Mouse (Mus musculus): ENCODE results near the gene Rasgrf1. TPM values are rescaled to one million over a fixed set of nuclear protein-coding genes. Genes with fewer than 3 reads are reported as not detected.
"Not testable (repeated sequence)": the region's sequence is repeated elsewhere in the genome, so short reads cannot be mapped to it uniquely, and the experiment has no call there.

Rasgrf1 gene
- total and polyA plus RNA-seq, 3 experiments, result not detected

DNA sequence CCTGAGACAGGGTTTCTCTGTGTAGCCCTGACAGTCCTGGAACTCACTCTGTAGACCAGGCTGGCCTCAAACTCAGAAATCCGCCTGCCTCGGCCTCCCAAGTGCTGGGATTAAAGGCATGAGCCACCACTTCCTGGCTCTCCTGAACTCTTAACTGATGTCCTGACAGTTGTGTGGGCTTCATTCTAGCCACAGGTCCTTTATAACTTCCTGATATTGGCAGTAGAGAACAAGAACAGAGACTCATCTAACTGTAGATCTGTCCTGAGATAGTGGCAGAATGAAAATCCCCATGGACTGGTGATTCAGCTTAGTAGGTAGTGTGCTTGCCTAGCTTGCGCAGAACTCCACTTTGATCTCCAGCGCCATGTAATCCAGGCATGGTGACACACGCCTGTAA lies 151.2 kb downstream of the Rasgrf1 start:
- 0 out of 2 replicates have a peak overlapping the region, but pooled peaks have one; percentile 21 for H3K9ac ChIP-seq (ENCODE audit: insufficient read depth, low read depth)
- TF ChIP-seq SIN3A (IDR thresholded peaks at IDR 0.05; ENCODE audit: low read length) (0 out of 2 replicates have a peak, but pooled peaks have one; percentile 40), EP300 (IDR thresholded peaks at IDR 0.05; ENCODE audit: low read length) (0 out of 2 replicates have a peak, but pooled peaks have one; percentile 36), NELFE (IDR thresholded peaks at IDR 0.05; ENCODE audit: low read depth, low read length) (peak; percentile 40; the same call in 1 of the 2 replicates), BHLHE40 (IDR thresholded peaks at IDR 0.05; ENCODE audit: low read depth, low read length) (0 out of 2 replicates have a peak, but pooled peaks have one; percentile 10)
- peaks cover 33 to 54% of the 10 kb centered on the region in 2 experiments for H3K36me3 ChIP-seq (replicated peaks in 1 of 2; ENCODE audit: control insufficient read depth in 1 of 2, insufficient read depth in 1 of 2, low read length in 1 of 2)
- peaks cover 19% of the 10 kb centered on the region for H3K79me2 ChIP-seq (replicated peaks; ENCODE audit: control insufficient read depth, extremely low read depth, insufficient read depth, poor library complexity, severe bottlenecking)
- dilution Hi-C loops (cut with MboI; ENCODE audit: extremely low pct_ligation_motif_present, extremely low pct_unique_long_range_greater_than_20kb, low sequenced_read_pairs); DNase-seq (ENCODE audit: extremely low read depth); H3K4me3 ChIP-seq (replicated peaks in 1 of 3; ENCODE audit: low read depth in 2 of 3, low read length in 2 of 3, poor library complexity in 1 of 3); H3K9me3 ChIP-seq (replicated peaks; ENCODE audit: low read length); in situ Hi-C loops (cut with MboI; ENCODE audit: low pct_ligation_motif_present, low pct_unique_long_range_greater_than_20kb, low sequenced_read_pairs); H3K27me3 ChIP-seq (replicated peaks): not testable (repeated sequence)
- peaks cover 34 to 81% of the 10 kb centered on the region in 2 experiments for H3K4me1 ChIP-seq (ENCODE audit: control insufficient read depth in 1 of 2, insufficient read depth in 2 of 2)
- H3K4me2 ChIP-seq (ENCODE audit: insufficient read depth, low read depth, poor library complexity, severe bottlenecking), result peak overlapping the region; percentile 78
- peak overlapping the region; percentile 100 for H3K27ac ChIP-seq (ENCODE audit: insufficient read depth, low read depth)

DNA sequence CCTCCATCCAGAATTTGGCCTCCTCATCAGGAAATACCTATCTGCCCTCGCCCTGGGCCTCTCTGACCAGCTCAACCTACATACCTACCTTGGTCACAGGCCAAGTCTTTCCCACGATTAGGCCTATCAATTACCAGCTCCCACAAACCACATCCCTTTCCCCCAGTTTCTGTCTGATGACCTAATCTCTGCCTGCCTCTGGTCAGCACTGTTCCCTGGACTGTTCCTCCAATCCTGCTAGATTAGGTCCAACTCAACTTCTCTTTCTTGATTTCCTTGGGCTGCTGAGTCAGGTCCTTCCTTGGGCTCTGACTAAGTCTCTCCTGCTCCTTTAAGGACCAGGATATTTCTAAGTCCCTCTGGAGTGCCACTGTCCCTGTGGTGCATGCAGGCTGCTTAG lies 157.6 kb downstream of the Rasgrf1 start:
- Histone ChIP-seq H3K4me3 (replicated peaks in 1 of 3; ENCODE audit: low read depth in 2 of 3, low read length in 2 of 3, poor library complexity in 1 of 3) (no peak overlapping the region), H3K4me1 (ENCODE audit: control insufficient read depth in 1 of 2, insufficient read depth in 2 of 2) (peaks cover 15 to 74% of the 10 kb centered on the region in 2 experiments), H3K27me3 (replicated peaks) (no peaks in the 10 kb centered on the region), H3K36me3 (replicated peaks in 1 of 2; ENCODE audit: control insufficient read depth in 1 of 2, insufficient read depth in 1 of 2, low read length in 1 of 2) (peaks cover 83 to 98% of the 10 kb centered on the region in 2 experiments), H3K9ac (ENCODE audit: insufficient read depth, low read depth) (no peak overlapping the region), H3K4me2 (ENCODE audit: insufficient read depth, low read depth, poor library complexity, severe bottlenecking) (no peak overlapping the region), H3K9me3 (replicated peaks; ENCODE audit: low read length) (no peaks in the 10 kb centered on the region), H3K27ac (ENCODE audit: insufficient read depth, low read depth) (no peak overlapping the region), H3K79me2 (replicated peaks; ENCODE audit: control insufficient read depth, extremely low read depth, insufficient read depth, poor library complexity, severe bottlenecking) (no peaks in the 10 kb centered on the region; the same call in 1 of the 2 replicates)
- DNase-seq (ENCODE audit: extremely low read depth), result no peak
- in situ Hi-C loops (cut with MboI; ENCODE audit: low pct_ligation_motif_present, low pct_unique_long_range_greater_than_20kb, low sequenced_read_pairs) (loop anchor here (5.0 kb wide), 2 partner anchors 90 to 240 kb away; no protein-coding TSS in a partner anchor), dilution Hi-C loops (cut with MboI; ENCODE audit: extremely low pct_ligation_motif_present, extremely low pct_unique_long_range_greater_than_20kb, low sequenced_read_pairs) (no loop called here)
- no peak for TF ChIP-seq GABPA (IDR thresholded peaks at IDR 0.05; ENCODE audit: insufficient replicate concordance, low read depth, low read length)
- TF ChIP-seq SMC3 (IDR thresholded peaks at IDR 0.05; ENCODE audit: low read depth, low read length), result no peak
- no peak for TF ChIP-seq JUND (conservative IDR thresholded peaks at IDR 0.05; ENCODE audit: low read depth, low read length)
- no peak for TF ChIP-seq SIN3A (IDR thresholded peaks at IDR 0.05; ENCODE audit: low read length)
- TF ChIP-seq CTCF (conservative IDR thresholded peaks at IDR 0.05 in 1 of 2, IDR thresholded peaks at IDR 0.05 in 1 of 2; ENCODE audit: low read depth in 2 of 2, low read length in 2 of 2), result no peak
- no peak for TF ChIP-seq MAX (IDR thresholded peaks at IDR 0.05; ENCODE audit: low read length)
- TF ChIP-seq MXI1 (IDR thresholded peaks at IDR 0.05; ENCODE audit: low read depth, low read length), result no peak
- no peak for TF ChIP-seq USF2 (conservative IDR thresholded peaks at IDR 0.05; ENCODE audit: low read depth, low read length)
- TF ChIP-seq TBP (conservative IDR thresholded peaks at IDR 0.05; ENCODE audit: low read depth, low read length), result no peak
- no peak for TF ChIP-seq PAX5 (IDR thresholded peaks at IDR 0.05; ENCODE audit: low read length)

DNA sequence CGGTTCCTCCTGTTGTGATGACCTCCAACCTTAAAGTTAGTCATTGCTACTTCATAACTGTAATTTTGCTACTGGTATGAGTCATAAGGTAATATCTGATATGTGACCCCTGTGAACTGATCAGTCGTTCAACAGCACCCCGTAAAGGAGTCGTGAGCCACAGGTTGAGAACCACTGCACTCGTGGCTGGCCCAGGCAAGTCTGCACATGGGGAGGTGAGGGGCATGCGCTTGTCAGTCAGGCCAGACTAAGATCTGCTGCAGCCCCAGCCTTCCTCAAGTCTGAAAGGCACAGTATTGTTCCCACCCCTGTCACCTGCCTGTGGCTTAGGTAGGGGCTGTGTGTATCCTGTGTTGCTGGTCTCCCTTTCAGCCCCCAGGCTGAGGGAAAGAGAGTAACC lies 159.1 kb downstream of the Rasgrf1 start:
- Histone ChIP-seq H3K9ac (ENCODE audit: insufficient read depth, low read depth) (no peak overlapping the region), H3K4me3 (replicated peaks in 1 of 3; ENCODE audit: low read depth in 2 of 3, low read length in 2 of 3, poor library complexity in 1 of 3) (no peak overlapping the region), H3K4me2 (ENCODE audit: insufficient read depth, low read depth, poor library complexity, severe bottlenecking) (no peak overlapping the region), H3K4me1 (ENCODE audit: control insufficient read depth in 1 of 2, insufficient read depth in 2 of 2) (peaks cover 9 to 60% of the 10 kb centered on the region in 2 experiments), H3K27ac (ENCODE audit: insufficient read depth, low read depth) (no peak overlapping the region), H3K79me2 (replicated peaks; ENCODE audit: control insufficient read depth, extremely low read depth, insufficient read depth, poor library complexity, severe bottlenecking) (no peaks in the 10 kb centered on the region), H3K9me3 (replicated peaks; ENCODE audit: low read length) (no peaks in the 10 kb centered on the region), H3K27me3 (replicated peaks) (no peaks in the 10 kb centered on the region), H3K36me3 (replicated peaks in 1 of 2; ENCODE audit: control insufficient read depth in 1 of 2, insufficient read depth in 1 of 2, low read length in 1 of 2) (peaks cover 87 to 97% of the 10 kb centered on the region in 2 experiments)
- in situ Hi-C loops (cut with MboI; ENCODE audit: low pct_ligation_motif_present, low pct_unique_long_range_greater_than_20kb, low sequenced_read_pairs) (loop anchor here (5.0 kb wide), 2 partner anchors 91 to 241 kb away; no protein-coding TSS in a partner anchor), dilution Hi-C loops (cut with MboI; ENCODE audit: extremely low pct_ligation_motif_present, extremely low pct_unique_long_range_greater_than_20kb, low sequenced_read_pairs) (no loop called here)
- no peak for DNase-seq (ENCODE audit: extremely low read depth)
- no peak for TF ChIP-seq TCF12 (IDR thresholded peaks at IDR 0.05; ENCODE audit: low read depth, low read length)
- TF ChIP-seq POLR2A (IDR thresholded peaks at IDR 0.05; ENCODE audit: low read depth, low read length), result no peak
- no peak for TF ChIP-seq ZNF384 (IDR thresholded peaks at IDR 0.05; ENCODE audit: low read depth, low read length)
- no peak for TF ChIP-seq MYC (IDR thresholded peaks at IDR 0.05; ENCODE audit: low read depth, low read length)
- TF ChIP-seq SIN3A (IDR thresholded peaks at IDR 0.05; ENCODE audit: low read length), result no peak
- no peak for TF ChIP-seq TBP (conservative IDR thresholded peaks at IDR 0.05; ENCODE audit: low read depth, low read length)
- no peak for TF ChIP-seq CTCF (conservative IDR thresholded peaks at IDR 0.05 in 1 of 2, IDR thresholded peaks at IDR 0.05 in 1 of 2; ENCODE audit: low read depth in 2 of 2, low read length in 2 of 2)
- TF ChIP-seq JUN (IDR thresholded peaks at IDR 0.05; ENCODE audit: insufficient read depth, low read depth, low read length), result no peak
- no peak for TF ChIP-seq MAFK (IDR thresholded peaks at IDR 0.05; ENCODE audit: insufficient replicate concordance, low read length)
- no peak for TF ChIP-seq POLR2AphosphoS2 (IDR thresholded peaks at IDR 0.05; ENCODE audit: low read depth, low read length)
- TF ChIP-seq CHD2 (IDR thresholded peaks at IDR 0.05; ENCODE audit: low read length), result no peak
- TF ChIP-seq IRF4 (IDR thresholded peaks at IDR 0.05; ENCODE audit: low read depth, low read length), result no peak
- TF ChIP-seq MEF2A (IDR thresholded peaks at IDR 0.05; ENCODE audit: borderline replicate concordance, low read depth, low read length), result no peak
- no peak for TF ChIP-seq ZC3H11A (IDR thresholded peaks at IDR 0.05; ENCODE audit: low read depth, low read length)
- no peak for TF ChIP-seq E2F4 (IDR thresholded peaks at IDR 0.05; ENCODE audit: insufficient replicate concordance, low read depth, low read length)
